Mouse (Mus musculus) spleen, adult 2 months (tissue): ENCODE results near the gene Crebbp.

Source experiments
- CTCF ChIP-seq: fragments of 200-500 bp; IDR thresholded peaks from 2 replicates; pipeline ENCODE4 v1.5.1; 2011; ENCODE audit warnings: mild to moderate bottlenecking, inconsistent platforms; ENCODE audit not compliant: insufficient read depth, insufficient read length, insufficient replicate concordance; ENCODE audit errors: extremely low read depth
- POLR2A ChIP-seq: fragments of 200-500 bp; IDR thresholded peaks from 2 replicates; pipeline ENCODE4 v1.6.1; 2011; ENCODE audit warnings: low read depth, low read length, inconsistent platforms

- TF ChIP-seq CTCF, result no peak
- TF ChIP-seq POLR2A, result no peak
Measured at GRCm38 (mm10) chr16:4035575-4035974, 178.2 kb downstream of the Crebbp start.
